Mouse (Mus musculus) ES-Bruce4 (cell line): ENCODE measurements around the gene Tmem218. TPM values are rescaled to one million over a fixed set of nuclear protein-coding genes. Genes with fewer than 3 reads are reported as not detected.

Experiments
- H3K27ac ChIP-seq: 2 replicates; pipeline ENCODE4 v1.5.1; 2012; ENCODE audit warnings: low read length, inconsistent platforms; ENCODE audit not compliant: insufficient read depth
- H3K27me3 ChIP-seq: 2 replicates; pipeline ENCODE4 v1.6.1; 2012; ENCODE audit warnings: mild to moderate bottlenecking, low read length, inconsistent platforms; ENCODE audit not compliant: control insufficient read depth, poor library complexity, insufficient read depth, severe bottlenecking
- H3K36me3 ChIP-seq: 2 replicates; pipeline ENCODE4 v1.6.1; 2012; ENCODE audit warnings: inconsistent platforms, mild to moderate bottlenecking, low read length, moderate library complexity; ENCODE audit not compliant: control insufficient read depth, poor library complexity, insufficient read depth, severe bottlenecking
- H3K4me1 ChIP-seq: one replicate; pipeline ENCODE4 v1.8.1; 2011; ENCODE audit warnings: low read length; ENCODE audit not compliant: control insufficient read depth, insufficient read depth
- H3K4me3 ChIP-seq: 2 replicates; pipeline ENCODE4 v1.5.1; 2011; ENCODE audit warnings: low read depth, mild to moderate bottlenecking, low read length
- H3K9ac ChIP-seq: 2 replicates; pipeline ENCODE4 v1.6.1; 2012; ENCODE audit warnings: low read depth, mild to moderate bottlenecking, inconsistent platforms; ENCODE audit not compliant: poor library complexity, severe bottlenecking
- H3K9me3 ChIP-seq: replicated peaks from 2 replicates; pipeline ENCODE4 v1.6.1; 2012; ENCODE audit warnings: mild to moderate bottlenecking, low read length, inconsistent platforms; ENCODE audit not compliant: control insufficient read depth, poor library complexity, insufficient read depth, severe bottlenecking
- CTCF ChIP-seq: IDR thresholded peaks from one replicate; pipeline ENCODE4 v1.8.1; 2011; ENCODE audit warnings: low read depth, low read length
- EP300 ChIP-seq: IDR thresholded peaks from 2 replicates; pipeline ENCODE4 v1.6.1; 2011; ENCODE audit warnings: low read depth, low read length; ENCODE audit not compliant: insufficient read depth
- POLR2A ChIP-seq: IDR thresholded peaks from one replicate; pipeline ENCODE4 v1.8.1; 2011; ENCODE audit warnings: low read length; ENCODE audit not compliant: insufficient read depth
- polyA plus RNA-seq: library from polyadenylated mRNA; stranded (reverse); fragments of >200 nt; gene quantifications from 2 replicates; pipeline ENCODE4 v1.2.4, GENCODE M21; 2011; ENCODE audit warnings: low read depth; ENCODE audit not compliant: missing spikeins, insufficient read depth, insufficient read length

Gene Tmem218
- polyA plus RNA-seq, 1 experiment = 3.6 TPM

- H3K4me1 ChIP-seq = no peaks in the 10 kb centered on the region
- H3K9me3 ChIP-seq = no peaks in the 10 kb centered on the region
- no peaks in the 10 kb centered on the region for H3K36me3 ChIP-seq
- H3K9ac ChIP-seq = no peak overlapping the region
- no peak overlapping the region for H3K27ac ChIP-seq
- no peak overlapping the region for H3K4me3 ChIP-seq
- no peaks in the 10 kb centered on the region for H3K27me3 ChIP-seq
- no peak for TF ChIP-seq CTCF
- no peak for TF ChIP-seq EP300
- TF ChIP-seq POLR2A = no peak
These were observed 20.0 kb upstream of the Tmem218 start for GRCm38 (mm10) chr9:37188024-37188423.

- Histone ChIP-seq H3K27ac (no peak overlapping the region), H3K4me1 (no peaks in the 10 kb centered on the region), H3K4me3 (no peak overlapping the region), H3K9ac (no peak overlapping the region), H3K9me3 (no peaks in the 10 kb centered on the region), H3K27me3 (no peaks in the 10 kb centered on the region), H3K36me3 (no peaks in the 10 kb centered on the region)
- TF ChIP-seq POLR2A (no peak), EP300 (no peak), CTCF (no peak)
These were observed 11.0 kb upstream of the Tmem218 start for GRCm38 (mm10) chr9:37197067-37197466.

GRCm38 (mm10) chr9:37200414-37200813, 7.6 kb upstream of the Tmem218 start:
- Histone ChIP-seq H3K9ac (no peak overlapping the region), H3K27me3 (no peaks in the 10 kb centered on the region), H3K9me3 (no peaks in the 10 kb centered on the region), H3K27ac (no peak overlapping the region), H3K36me3 (no peaks in the 10 kb centered on the region), H3K4me3 (no peak overlapping the region), H3K4me1 (no peaks in the 10 kb centered on the region)
- no peak for TF ChIP-seq POLR2A
- TF ChIP-seq EP300 = no peak

- no peak for TF ChIP-seq CTCF
- no peak for TF ChIP-seq POLR2A
- TF ChIP-seq EP300 = no peak
- no peak overlapping the region for H3K4me3 ChIP-seq
- H3K27ac ChIP-seq = no peak overlapping the region
- H3K4me1 ChIP-seq = peaks cover 3% of the 10 kb centered on the region
- H3K27me3 ChIP-seq = no peaks in the 10 kb centered on the region
- H3K9me3 ChIP-seq = no peaks in the 10 kb centered on the region
- H3K36me3 ChIP-seq = no peaks in the 10 kb centered on the region
- H3K9ac ChIP-seq = no peak overlapping the region
These were observed 4.1 kb upstream of the Tmem218 start for GRCm38 (mm10) chr9:37203884-37204283.

- Histone ChIP-seq H3K4me3 (no peak overlapping the region), H3K9me3 (no peaks in the 10 kb centered on the region), H3K27ac (no peak overlapping the region), H3K4me1 (peaks cover 5% of the 10 kb centered on the region), H3K27me3 (no peaks in the 10 kb centered on the region), H3K9ac (no peak overlapping the region), H3K36me3 (no peaks in the 10 kb centered on the region)
- TF ChIP-seq POLR2A (no peak), CTCF (no peak), EP300 (no peak)
These were observed 5.2 kb downstream of the Tmem218 start for GRCm38 (mm10) chr9:37213060-37213738.

GRCm38 (mm10) chr9:37214327-37215060, 6.5 kb downstream of the Tmem218 start:
- no peaks in the 10 kb centered on the region for H3K36me3 ChIP-seq
- TF ChIP-seq EP300 = no peak
- no peak for TF ChIP-seq CTCF
- TF ChIP-seq POLR2A = no peak
- no peaks in the 10 kb centered on the region for H3K27me3 ChIP-seq
- H3K9me3 ChIP-seq = no peaks in the 10 kb centered on the region
- H3K4me3 ChIP-seq = no peak overlapping the region
- H3K9ac ChIP-seq = no peak overlapping the region
- no peak overlapping the region for H3K27ac ChIP-seq
- peaks cover 5% of the 10 kb centered on the region for H3K4me1 ChIP-seq
